Mouse (Mus musculus) testis, adult 2 months (tissue): Measurements from ENCODE around the gene Cct4. TPM values are rescaled to one million over a fixed set of nuclear protein-coding genes. Genes with fewer than 3 reads are reported as not detected.

ENCODE experiments used
- H3K27ac ChIP-seq: fragments of 200-500 bp; 2 replicates; pipeline ENCODE4 v1.5.1; 2012; ENCODE audit warnings: low read depth, low read length; ENCODE audit not compliant: control insufficient read depth, insufficient read depth
- H3K27me3 ChIP-seq: fragments of 200-500 bp; 2 replicates; pipeline ENCODE4 v1.6.1; 2012; ENCODE audit warnings: mild to moderate bottlenecking, low read length, moderate library complexity; ENCODE audit not compliant: control insufficient read depth, insufficient read depth
- H3K36me3 ChIP-seq: fragments of 200-500 bp; 2 replicates; pipeline ENCODE4 v1.6.1; 2012; ENCODE audit warnings: mild to moderate bottlenecking, low read length; ENCODE audit not compliant: control insufficient read depth, insufficient read depth
- H3K4me1 ChIP-seq: fragments of 200-500 bp; 2 replicates; pipeline ENCODE4 v1.6.1; 2012; ENCODE audit warnings: low read length; ENCODE audit not compliant: control insufficient read depth, insufficient read depth
- H3K4me3 ChIP-seq: fragments of 200-500 bp; 2 replicates; pipeline ENCODE4 v1.5.1; 2012; ENCODE audit warnings: low read depth, mild to moderate bottlenecking, low read length, moderate library complexity, mixed read lengths; ENCODE audit not compliant: control insufficient read depth
- CTCF ChIP-seq: fragments of 200-500 bp; IDR thresholded peaks from 2 replicates; pipeline ENCODE4 v1.5.1; 2012; ENCODE audit warnings: low read depth, mild to moderate bottlenecking, inconsistent platforms, low read length, moderate library complexity; ENCODE audit not compliant: control insufficient read depth, insufficient read depth, insufficient replicate concordance
- POLR2A ChIP-seq: fragments of 200-500 bp; IDR thresholded peaks from 2 replicates; pipeline ENCODE4 v1.6.1; 2012; ENCODE audit warnings: low read depth, mild to moderate bottlenecking, inconsistent platforms, low read length, moderate library complexity; ENCODE audit not compliant: control insufficient read depth
- polyA plus RNA-seq: library from polyadenylated mRNA; depleted of rRNA; stranded (reverse); fragments of >200 nt; gene quantifications from 2 replicates; pipeline ENCODE4 v1.2.3, GENCODE M21; 2012

Gene Cct4
- polyA plus RNA-seq, 1 experiment, result 193 TPM

GRCm38 (mm10) chr11:22964401-22964800, 25.9 kb upstream of the Cct4 start:
- Histone ChIP-seq H3K4me1 (no peaks in the 10 kb centered on the region), H3K36me3 (no peaks in the 10 kb centered on the region), H3K27ac (no peak overlapping the region), H3K4me3 (no peak overlapping the region), H3K27me3 (no peaks in the 10 kb centered on the region)
- no peak for TF ChIP-seq POLR2A
- TF ChIP-seq CTCF, result no peak

GRCm38 (mm10) chr11:22965503-22965902, 24.8 kb upstream of the Cct4 start:
- Histone ChIP-seq H3K27me3 (no peaks in the 10 kb centered on the region), H3K36me3 (no peaks in the 10 kb centered on the region), H3K4me3 (no peak overlapping the region), H3K27ac (no peak overlapping the region), H3K4me1 (no peaks in the 10 kb centered on the region)
- TF ChIP-seq POLR2A, result no peak
- TF ChIP-seq CTCF, result no peak

- TF ChIP-seq CTCF (no peak), POLR2A (no peak)
Observed at GRCm38 (mm10) chr11:22969486-22969885, 20.8 kb upstream of the Cct4 start.

GRCm38 (mm10) chr11:22970546-22970945, 19.8 kb upstream of the Cct4 start:
- H3K27ac ChIP-seq, result no peak overlapping the region
- H3K4me1 ChIP-seq, result peaks cover 11% of the 10 kb centered on the region
- TF ChIP-seq POLR2A, result no peak
- no peak for TF ChIP-seq CTCF
- no peak overlapping the region for H3K4me3 ChIP-seq
- no peaks in the 10 kb centered on the region for H3K27me3 ChIP-seq
- no peaks in the 10 kb centered on the region for H3K36me3 ChIP-seq

More at GRCm38 (mm10) chr11:22969486-22969885, 20.8 kb upstream of the Cct4 start:
- no peak overlapping the region for H3K4me3 ChIP-seq
- no peaks in the 10 kb centered on the region for H3K36me3 ChIP-seq
- peaks cover 9% of the 10 kb centered on the region for H3K4me1 ChIP-seq
- no peaks in the 10 kb centered on the region for H3K27me3 ChIP-seq
- no peak overlapping the region for H3K27ac ChIP-seq

GRCm38 (mm10) chr11:22971835-22972709, 18.2 kb upstream of the Cct4 start, which contains the start of gene Zrsr1:
Zrsr1 (plus strand) TSS chr11:22972005.
- Histone ChIP-seq H3K36me3 (no peaks in the 10 kb centered on the region), H3K4me3 (peak within 1 kb of the TSS; percentile 94), H3K4me1 (peaks cover 11% of the 10 kb centered on the region), H3K27me3 (no peaks in the 10 kb centered on the region), H3K27ac (peak within 1 kb of the TSS; percentile 97)
- peak; percentile 49; the same call in 1 of the 2 replicates for TF ChIP-seq POLR2A
- TF ChIP-seq CTCF, result no peak

- TF ChIP-seq POLR2A (peak; percentile 85; the same call in 1 of the 2 replicates), CTCF (peak; percentile 30; the same call in 1 of the 2 replicates)
- H3K36me3 ChIP-seq, result no peaks in the 10 kb centered on the region
- H3K4me1 ChIP-seq, result peaks cover 11% of the 10 kb centered on the region
- peak overlapping the region; percentile 97 for H3K27ac ChIP-seq
- H3K27me3 ChIP-seq, result no peaks in the 10 kb centered on the region
- peak overlapping the region; percentile 94 for H3K4me3 ChIP-seq
Observed at GRCm38 (mm10) chr11:22972746-22973526, 17.4 kb upstream of the Cct4 start.

GRCm38 (mm10) chr11:22973599-22973998, 16.7 kb upstream of the Cct4 start:
- Histone ChIP-seq H3K4me3 (peak overlapping the region; percentile 86), H3K36me3 (no peaks in the 10 kb centered on the region), H3K27me3 (no peaks in the 10 kb centered on the region), H3K27ac (peak overlapping the region; percentile 61; the same call in 1 of the 2 replicates), H3K4me1 (peaks cover 11% of the 10 kb centered on the region)
- TF ChIP-seq CTCF (no peak), POLR2A (no peak)
